Mouse (Mus musculus) hindbrain, embryonic 10.5 days (tissue): ENCODE results near the gene Hist2h2bb. TPM values are rescaled to one million over a fixed set of nuclear protein-coding genes. Genes with fewer than 3 reads are reported as not detected.

ENCODE experiments used
- DNase-seq: peaks from one replicate; pipeline ENCODE4 v3.0.0-alpha.2; 2017; ENCODE audit warnings: low spot score
- H3K27ac ChIP-seq: fragments of 300-500 bp; sonication (generic); 2 replicates; pipeline ENCODE4 v1.5.1; 2016; ENCODE audit warnings: mild to moderate bottlenecking, moderate library complexity
- H3K27me3 ChIP-seq: fragments of 300-500 bp; sonication (generic); 2 replicates; pipeline ENCODE4 v1.6.1; 2016; ENCODE audit warnings: mild to moderate bottlenecking; ENCODE audit not compliant: poor library complexity, insufficient read depth, severe bottlenecking
- H3K36me3 ChIP-seq: fragments of 300-500 bp; sonication (generic); 2 replicates; pipeline ENCODE4 v1.6.1; 2016; ENCODE audit warnings: mild to moderate bottlenecking, moderate library complexity
- H3K4me1 ChIP-seq: fragments of 300-500 bp; sonication (generic); replicated peaks from 2 replicates; pipeline ENCODE4 v1.6.1; 2016; ENCODE audit warnings: mild to moderate bottlenecking
- H3K4me3 ChIP-seq: fragments of 300-500 bp; sonication (generic); 2 replicates; pipeline ENCODE4 v1.5.1; 2016; ENCODE audit warnings: mild to moderate bottlenecking, moderate library complexity
- H3K9me3 ChIP-seq: fragments of 300-500 bp; sonication (generic); 2 replicates; pipeline ENCODE4 v1.6.1; 2016; ENCODE audit warnings: mild to moderate bottlenecking, moderate library complexity
- WGBS: fragments of 180-500 bp; shearing (Covaris S2); methylation state at CpG from one replicate; pipeline ENCODE4 v1.1.7; 2016; 5-methylcytosine and 5-hydroxymethylcytosine counted together
- polyA plus RNA-seq: library from polyadenylated mRNA; unstranded; fragments of >200 nt; fragmentation: Nextera tagmentation; extraction: Ambion mirVana; gene quantifications from 2 replicates; pipeline ENCODE4 v1.2.1, GENCODE M21; 2016

The Hist2h2bb gene
- polyA plus RNA-seq, 1 experiment from 2014 or later: 9.4 TPM

GRCm38 (mm10) chr3:96306506-96306905, 37.0 kb downstream of the Hist2h2bb start:
- no peaks in the 10 kb centered on the region for H3K4me1 ChIP-seq
- no peak overlapping the region for H3K27ac ChIP-seq
- H3K36me3 ChIP-seq: no peaks in the 10 kb centered on the region
- no peak for DNase-seq
- no peak overlapping the region for H3K4me3 ChIP-seq
- H3K9me3 ChIP-seq: no peaks in the 10 kb centered on the region
- H3K27me3 ChIP-seq: peaks cover 5% of the 10 kb centered on the region
- WGBS: 89% methylated on average over 9 of the region's 9 CpGs

DNA sequence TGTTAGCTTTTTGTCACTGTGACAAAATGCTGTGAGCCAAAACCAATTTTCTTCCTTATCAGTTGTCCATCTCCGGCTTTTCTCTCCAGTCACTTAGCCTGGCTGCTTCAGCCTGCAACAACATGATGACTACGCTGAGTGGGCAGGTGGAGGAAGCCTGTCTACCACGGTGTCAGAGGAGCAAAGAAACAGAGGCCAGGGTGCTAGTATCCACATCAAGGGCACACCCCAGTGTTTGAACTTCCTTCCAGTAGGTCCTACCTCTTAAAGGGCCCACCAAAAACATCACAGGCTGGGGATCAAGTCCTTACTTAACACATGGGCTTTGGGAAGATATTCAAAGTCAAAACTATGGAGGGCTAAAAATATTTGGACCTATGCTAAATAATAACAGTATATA, 39.9 kb downstream of the Hist2h2bb start:
- DNase-seq: no peak
- H3K27me3 ChIP-seq: no peaks in the 10 kb centered on the region; the same call in 1 of the 2 replicates
- 70% methylated on average over 3 of the region's 3 CpGs for WGBS
- H3K9me3 ChIP-seq: no peaks in the 10 kb centered on the region
- no peak overlapping the region for H3K4me3 ChIP-seq
- H3K27ac ChIP-seq: no peak overlapping the region
- peaks cover 4% of the 10 kb centered on the region; the same call in 1 of the 2 replicates for H3K4me1 ChIP-seq
- H3K36me3 ChIP-seq: no peaks in the 10 kb centered on the region

DNA sequence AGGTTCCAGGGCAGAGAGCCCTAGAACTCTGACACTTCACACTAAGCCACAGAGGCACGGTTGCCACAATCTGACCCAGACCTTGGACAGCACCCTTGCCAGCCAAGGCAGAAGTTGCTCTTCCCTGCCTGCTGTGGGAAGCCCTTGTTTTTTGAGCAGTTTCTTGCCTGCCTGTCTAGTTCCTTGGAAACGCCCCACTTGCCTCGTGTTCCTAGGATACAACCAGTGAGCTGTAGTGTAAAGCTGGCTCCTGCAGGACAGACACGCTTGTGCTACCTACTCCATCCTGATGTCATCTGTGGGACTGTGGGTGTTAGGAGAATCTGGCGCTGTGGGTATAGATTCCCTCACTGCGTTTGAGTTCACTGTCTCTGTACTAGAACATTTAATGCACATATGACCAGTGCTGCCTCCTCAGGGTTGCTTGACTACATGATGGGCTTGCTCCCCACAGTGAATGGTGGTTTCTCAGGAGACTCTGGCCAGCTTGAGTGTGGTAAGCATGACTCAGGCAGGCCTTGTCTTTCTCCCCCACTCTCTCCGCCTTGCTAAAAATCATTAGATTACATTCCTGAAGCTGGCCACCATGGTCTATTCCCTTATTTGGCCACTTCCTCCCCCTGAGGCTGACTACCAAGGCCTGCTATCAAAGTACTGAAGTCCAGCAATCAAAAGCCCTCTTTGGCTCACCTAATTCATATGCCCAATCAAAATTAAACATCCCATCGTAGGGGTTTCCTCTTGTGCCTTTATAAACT, 43.0 kb downstream of the Hist2h2bb start:
- H3K9me3 ChIP-seq: no peaks in the 10 kb centered on the region
- no peak overlapping the region for H3K27ac ChIP-seq
- H3K27me3 ChIP-seq: no peaks in the 10 kb centered on the region
- H3K36me3 ChIP-seq: no peaks in the 10 kb centered on the region
- DNase-seq: no peak
- H3K4me3 ChIP-seq: no peak overlapping the region
- 67% methylated on average over 8 of the region's 8 CpGs for WGBS
- H3K4me1 ChIP-seq: peaks cover 4% of the 10 kb centered on the region; the same call in 1 of the 2 replicates

Other genes with a start within 250 kb of the Hist2h2bb start
- gene Vps45, start 211.3 kb upstream of the Hist2h2bb start, polyA plus RNA-seq: 30.4 and 32.4 TPM in 2 replicates
- gene Otud7b, start 165.2 kb upstream of the Hist2h2bb start, polyA plus RNA-seq: 12.8 and 19.2 TPM in 2 replicates
- gene Mtmr11, start 107.7 kb upstream of the Hist2h2bb start, polyA plus RNA-seq: 10.4 and 11.4 TPM in 2 replicates
- 250 and 259 TPM in 2 replicates for gene Sf3b4, start 97.4 kb upstream of the Hist2h2bb start, polyA plus RNA-seq
- gene Sv2a, start 88.6 kb upstream of the Hist2h2bb start, polyA plus RNA-seq: 3.7 and 15.3 TPM in 2 replicates
- gene Bola1, start 50.0 kb upstream of the Hist2h2bb start, polyA plus RNA-seq: 89.6 and 90.3 TPM in 2 replicates
- gene Hist2h2ab, start 49.9 kb upstream of the Hist2h2bb start, polyA plus RNA-seq: not detected in 2 replicates
- 7.6 and 12.0 TPM in 2 replicates for gene Hist2h2ac, start 48.9 kb upstream of the Hist2h2bb start, polyA plus RNA-seq
- 6.0 and 8.7 TPM in 2 replicates for gene Hist2h2be, start 48.6 kb upstream of the Hist2h2bb start, polyA plus RNA-seq
- gene Hist2h3c2, start 30.6 kb upstream of the Hist2h2bb start, polyA plus RNA-seq: 7.9 and 8.4 TPM in 2 replicates
- 44.6 and 55.1 TPM in 2 replicates for gene Hist2h2aa2, start 29.5 kb upstream of the Hist2h2bb start, polyA plus RNA-seq
- gene Hist2h2aa1, start 24.3 kb upstream of the Hist2h2bb start, polyA plus RNA-seq: 11.3 and 13.4 TPM in 2 replicates
- 0.42 and 0.56 TPM in 2 replicates for gene Hist2h3c1, start 23.1 kb upstream of the Hist2h2bb start, polyA plus RNA-seq
- 6.8 and 13.6 TPM in 2 replicates for gene Hist2h4, start 6.4 kb upstream of the Hist2h2bb start, polyA plus RNA-seq
- gene Hist2h3b, start 1.1 kb upstream of the Hist2h2bb start, polyA plus RNA-seq: 49.7 and 51.9 TPM in 2 replicates
- gene Fcgr1, start 24.2 kb downstream of the Hist2h2bb start, polyA plus RNA-seq: 1.7 and 1.9 TPM in 2 replicates
- gene BC107364, start 182.6 kb downstream of the Hist2h2bb start, polyA plus RNA-seq: 0.25 TPM in 1 of 2 replicates, not detected in the other